ENCODE assay signal across 8 mouse cellular contexts in genomic region chr13:51792729-51793424, GRCm38 (mm10). TPM values are rescaled to one million over a fixed set of nuclear protein-coding genes. Genes with fewer than 3 reads are reported as not detected.
A peak's percentile ranks its signal among the peaks of the same experiment; 100 is the strongest.
DNase-seq lines count a peak whose midpoint lies in the region; ATAC-seq and TF ChIP-seq lines count a peak whose summit lies in the region.

No protein-coding gene starts in this region.

- peak overlapping the region; percentile 98 for H3K4me2 ChIP-seq in embryonic facial prominence, embryonic 11.5 days (ENCODE audit: low read depth, low read length)
- H3K4me2 ChIP-seq in heart, embryonic 13.5 days, result peak overlapping the region; percentile 79
- H3K4me2 ChIP-seq in kidney, postnatal 0 days (ENCODE audit: low read length), result peak overlapping the region; percentile 94

- no peak overlapping the region for H3K27ac ChIP-seq in embryonic facial prominence, embryonic 11.5 days (replicated peaks; ENCODE audit: low read depth, low read length)
- peak overlapping the region; percentile 12; the same call in 1 of the 2 replicates for H3K27ac ChIP-seq in heart, embryonic 13.5 days (replicated peaks)
- H3K27ac ChIP-seq in kidney, postnatal 0 days, result peak overlapping the region; percentile 73

- H3K9me3 ChIP-seq in embryonic facial prominence, embryonic 11.5 days (replicated peaks; ENCODE audit: control insufficient read depth, low read length), result no peaks in the 10 kb centered on the region
- no peaks in the 10 kb centered on the region for H3K9me3 ChIP-seq in heart, embryonic 13.5 days
- no peaks in the 10 kb centered on the region for H3K9me3 ChIP-seq in kidney, postnatal 0 days (replicated peaks; ENCODE audit: low read length)

- DNase-seq in CD8-positive naive resting alpha-beta T cell, adult 2 months (ENCODE audit: low read depth in 2 of 2, low spot score in 2 of 2), result peak; percentile 68 to 69
- DNase-seq in adrenal gland, adult (ENCODE audit: inconsistent age in 2 of 2, low spot score in 1 of 2), result peak; percentile 48 to 74
- peak; percentile 29 for DNase-seq in embryonic facial prominence, embryonic 11.5 days (ENCODE audit: low spot score)
- peak; percentile 38 for DNase-seq in kidney, postnatal 0 days (ENCODE audit: low spot score)
- peak; percentile 54 to 63 for DNase-seq in lung, postnatal 4 days
- DNase-seq in skeletal muscle tissue, adult 2 months (ENCODE audit: low read depth, low spot score), result peak; percentile 81
- no peak for DNase-seq in frontal cortex, postnatal 25 days (ENCODE audit: low spot score in 2 of 2)

- H3K27me3 ChIP-seq in embryonic facial prominence, embryonic 11.5 days (ENCODE audit: control insufficient read depth, insufficient read depth, low read length), result peaks cover 6% of the 10 kb centered on the region
- H3K27me3 ChIP-seq in heart, embryonic 13.5 days (replicated peaks), result peaks cover 5% of the 10 kb centered on the region
- H3K27me3 ChIP-seq in kidney, postnatal 0 days (ENCODE audit: insufficient read depth, low read length), result no peaks in the 10 kb centered on the region

- 1% methylated on average over 42 of the region's 43 CpGs for WGBS in embryonic facial prominence, embryonic 11.5 days
- WGBS in heart, embryonic 13.5 days, result 3% methylated on average over 43 of the region's 43 CpGs
- whole genome bisulfite sequencing in kidney, postnatal 0 days, result 1% methylated on average over 42 of the region's 43 CpGs

- H3K4me3 ChIP-seq in embryonic facial prominence, embryonic 11.5 days (ENCODE audit: low read depth, low read length), result peak overlapping the region; percentile 87
- peak overlapping the region; percentile 72 for H3K4me3 ChIP-seq in heart, embryonic 13.5 days
- H3K4me3 ChIP-seq in kidney, postnatal 0 days (replicated peaks; ENCODE audit: low read depth, low read length), result peak overlapping the region; percentile 87

- H3K9ac ChIP-seq in embryonic facial prominence, embryonic 11.5 days (replicated peaks; ENCODE audit: low read length), result peak overlapping the region; percentile 78
- H3K9ac ChIP-seq in heart, embryonic 13.5 days, result peak overlapping the region; percentile 86
- H3K9ac ChIP-seq in kidney, postnatal 0 days (ENCODE audit: low read depth, low read length), result peak overlapping the region; percentile 82

- H3K36me3 ChIP-seq in embryonic facial prominence, embryonic 11.5 days (replicated peaks; ENCODE audit: control insufficient read depth, insufficient read depth, low read depth, low read length), result no peaks in the 10 kb centered on the region
- no peaks in the 10 kb centered on the region for H3K36me3 ChIP-seq in heart, embryonic 13.5 days
- no peaks in the 10 kb centered on the region for H3K36me3 ChIP-seq in kidney, postnatal 0 days (ENCODE audit: insufficient read depth, low read length)

- TF ChIP-seq CTCF in kidney, postnatal 0 days (IDR thresholded peaks at IDR 0.05; ENCODE audit: low read depth), result no peak

- H3K4me1 ChIP-seq in embryonic facial prominence, embryonic 11.5 days (ENCODE audit: control insufficient read depth, insufficient read depth, low read length), result peaks cover 3% of the 10 kb centered on the region; the same call in 1 of the 2 replicates
- peaks cover 36% of the 10 kb centered on the region for H3K4me1 ChIP-seq in heart, embryonic 13.5 days
- peaks cover 10% of the 10 kb centered on the region; the same call in 1 of the 2 replicates for H3K4me1 ChIP-seq in kidney, postnatal 0 days (replicated peaks; ENCODE audit: insufficient read depth, low read length)

- peak; percentile 23 for ATAC-seq in embryonic facial prominence, embryonic 11.5 days (replicated peaks; ENCODE audit: insufficient number of reproducible peaks, low FRiP score, low TSS enrichment, low read depth)
- 0 out of 2 replicates have a peak, but pooled peaks have one; percentile 12 for ATAC-seq in heart, embryonic 13.5 days (ENCODE audit: extremely low read depth, insufficient number of reproducible peaks, low FRiP score, low TSS enrichment)
- ATAC-seq in kidney, postnatal 0 days (replicated peaks; ENCODE audit: low FRiP score, low read depth), result peak; percentile 43; the same call in 1 of the 2 replicates

RNA-seq across cellular contexts. Expression of gene Sema4d, which starts 0.7 kb away (rescaled TPM):
- polyA plus RNA-seq in embryonic facial prominence, embryonic 11.5 days (2014; fragmentation: Nextera tagmentation; extraction: Ambion mirVana), result 5.4 and 6.7 TPM in 2 replicates
- polyA plus RNA-seq in heart, embryonic 13.5 days (2015; fragmentation: Nextera tagmentation; extraction: Ambion mirVana), result 13.0 and 13.9 TPM in 2 replicates
- 23.8 and 24.6 TPM in 2 replicates for polyA plus RNA-seq in kidney, postnatal 0 days (2015; fragmentation: Nextera tagmentation; extraction: Ambion mirVana)

RNA-seq across cellular contexts. Expression of gene Gadd45g, which starts 53.6 kb away (rescaled TPM):
- polyA plus RNA-seq in embryonic facial prominence, embryonic 11.5 days (2014; fragmentation: Nextera tagmentation; extraction: Ambion mirVana), result 57.1 and 62.0 TPM in 2 replicates
- 51.2 and 51.8 TPM in 2 replicates for polyA plus RNA-seq in heart, embryonic 13.5 days (2015; fragmentation: Nextera tagmentation; extraction: Ambion mirVana)
- polyA plus RNA-seq in kidney, postnatal 0 days (2015; fragmentation: Nextera tagmentation; extraction: Ambion mirVana), result 58.0 and 60.1 TPM in 2 replicates

Comparison
In these comparisons a context has a peak if more than half of its experiments do, and no peak if none do; other contexts are left out.
1. DNase-seq: peak in CD8-positive naive resting alpha-beta T cell, adult 2 months (2 of 2), adrenal gland, adult (2 of 2), embryonic facial prominence, embryonic 11.5 days (single experiment), kidney, postnatal 0 days (single experiment), lung, postnatal 4 days (2 of 2) and skeletal muscle tissue, adult 2 months (single experiment); none in frontal cortex, postnatal 25 days (0 of 2).
2. Peak in every context shown above with its lines, with median percentiles within 50 percentile points of each other: ATAC-seq, H3K4me2 ChIP-seq, H3K4me3 ChIP-seq and H3K9ac ChIP-seq.